Mouse (Mus musculus) layer of hippocampus, adult 9-11 months (tissue): ENCODE measurements at regions not wholly inside any gene's neighbourhood (a gene's known extent, or its start where the extent isn't known, plus 50 kb on each side); places are given as distances from the start of the nearest gene placed in this dataset.
A peak's percentile ranks its signal among the peaks of the same experiment; 100 is the strongest.
"Not testable (repeated sequence)": the region's sequence is repeated elsewhere in the genome, so short reads cannot be mapped to it uniquely, and the experiment has no call there.

ENCODE experiments used
- DNase-seq: peaks from one replicate; pipeline ENCODE4 v3.0.0; 2022

- DNase-seq: no peak
These were observed 452.8 kb upstream of the Jmjd1c start for GRCm38 (mm10) chr10:66643160-66643559.

- peak; percentile 13 for DNase-seq
These were observed 438.4 kb upstream of the Jmjd1c start for GRCm38 (mm10) chr10:66657520-66657919.

GRCm38 (mm10) chr10:66683160-66683559 is 412.8 kb upstream of the Jmjd1c start:
- no peak for DNase-seq

- not testable (repeated sequence) for DNase-seq
These were observed 406.7 kb upstream of the Jmjd1c start for GRCm38 (mm10) chr10:66689196-66689595.

- no peak for DNase-seq
These were observed 401.2 kb upstream of the Jmjd1c start for GRCm38 (mm10) chr10:66694549-66695285.

- not testable (repeated sequence) for DNase-seq
These were observed 381.0 kb upstream of the Jmjd1c start for GRCm38 (mm10) chr10:66714926-66715325.

GRCm38 (mm10) chr10:66717909-66718308 is 378.0 kb upstream of the Jmjd1c start:
- DNase-seq: no peak

- no peak for DNase-seq
These were observed 376.1 kb upstream of the Jmjd1c start for GRCm38 (mm10) chr10:66719796-66720195.

GRCm38 (mm10) chr10:66733631-66734030 is 362.3 kb upstream of the Jmjd1c start:
- DNase-seq: no peak

- no peak for DNase-seq
These were observed 361.1 kb upstream of the Jmjd1c start for GRCm38 (mm10) chr10:66734853-66735252.

- DNase-seq: no peak
These were observed 356.9 kb upstream of the Jmjd1c start for GRCm38 (mm10) chr10:66739017-66739416.

GRCm38 (mm10) chr10:66741819-66742218 is 354.1 kb upstream of the Jmjd1c start:
- no peak for DNase-seq

- no peak for DNase-seq
These were observed 352.7 kb upstream of the Jmjd1c start for GRCm38 (mm10) chr10:66743254-66743653.

GRCm38 (mm10) chr10:66745871-66746270 is 350.1 kb upstream of the Jmjd1c start:
- no peak for DNase-seq

GRCm38 (mm10) chr10:66752237-66752810 is 343.6 kb upstream of the Jmjd1c start:
- no peak for DNase-seq

GRCm38 (mm10) chr10:66756866-66757265 is 339.1 kb upstream of the Jmjd1c start:
- DNase-seq: no peak

GRCm38 (mm10) chr10:66770161-66771030 is 325.5 kb upstream of the Jmjd1c start:
- peak; percentile 13 for DNase-seq

- no peak for DNase-seq
These were observed 315.4 kb upstream of the Jmjd1c start for GRCm38 (mm10) chr10:66780335-66781170.

- DNase-seq: no peak
These were observed 314.8 kb upstream of the Jmjd1c start for GRCm38 (mm10) chr10:66781171-66781510.

GRCm38 (mm10) chr10:66782025-66782424 is 313.9 kb upstream of the Jmjd1c start:
- no peak for DNase-seq

GRCm38 (mm10) chr10:66787812-66788211 is 308.1 kb upstream of the Jmjd1c start:
- DNase-seq: no peak

- no peak for DNase-seq
These were observed 299.6 kb upstream of the Jmjd1c start for GRCm38 (mm10) chr10:66796296-66796695.

- no peak for DNase-seq
These were observed 293.2 kb upstream of the Jmjd1c start for GRCm38 (mm10) chr10:66802691-66803090.
